Mouse (Mus musculus) ES-Bruce4 (cell line): ENCODE data around the gene Calhm6. TPM values are rescaled to one million over a fixed set of nuclear protein-coding genes. Genes with fewer than 3 reads are reported as not detected.

Source experiments
- H3K27ac ChIP-seq: 2 replicates; pipeline ENCODE4 v1.5.1; 2012; ENCODE audit warnings: low read length, inconsistent platforms; ENCODE audit not compliant: insufficient read depth
- H3K27me3 ChIP-seq: 2 replicates; pipeline ENCODE4 v1.6.1; 2012; ENCODE audit warnings: mild to moderate bottlenecking, low read length, inconsistent platforms; ENCODE audit not compliant: control insufficient read depth, poor library complexity, insufficient read depth, severe bottlenecking
- H3K36me3 ChIP-seq: 2 replicates; pipeline ENCODE4 v1.6.1; 2012; ENCODE audit warnings: inconsistent platforms, mild to moderate bottlenecking, low read length, moderate library complexity; ENCODE audit not compliant: control insufficient read depth, poor library complexity, insufficient read depth, severe bottlenecking
- H3K4me1 ChIP-seq: one replicate; pipeline ENCODE4 v1.8.1; 2011; ENCODE audit warnings: low read length; ENCODE audit not compliant: control insufficient read depth, insufficient read depth
- H3K4me3 ChIP-seq: 2 replicates; pipeline ENCODE4 v1.5.1; 2011; ENCODE audit warnings: low read depth, mild to moderate bottlenecking, low read length
- H3K9ac ChIP-seq: 2 replicates; pipeline ENCODE4 v1.6.1; 2012; ENCODE audit warnings: low read depth, mild to moderate bottlenecking, inconsistent platforms; ENCODE audit not compliant: poor library complexity, severe bottlenecking
- H3K9me3 ChIP-seq: replicated peaks from 2 replicates; pipeline ENCODE4 v1.6.1; 2012; ENCODE audit warnings: mild to moderate bottlenecking, low read length, inconsistent platforms; ENCODE audit not compliant: control insufficient read depth, poor library complexity, insufficient read depth, severe bottlenecking
- CTCF ChIP-seq: IDR thresholded peaks from one replicate; pipeline ENCODE4 v1.8.1; 2011; ENCODE audit warnings: low read depth, low read length
- EP300 ChIP-seq: IDR thresholded peaks from 2 replicates; pipeline ENCODE4 v1.6.1; 2011; ENCODE audit warnings: low read depth, low read length; ENCODE audit not compliant: insufficient read depth
- POLR2A ChIP-seq: IDR thresholded peaks from one replicate; pipeline ENCODE4 v1.8.1; 2011; ENCODE audit warnings: low read length; ENCODE audit not compliant: insufficient read depth
- polyA plus RNA-seq: library from polyadenylated mRNA; stranded (reverse); fragments of >200 nt; gene quantifications from 2 replicates; pipeline ENCODE4 v1.2.4, GENCODE M21; 2011; ENCODE audit warnings: low read depth; ENCODE audit not compliant: missing spikeins, insufficient read depth, insufficient read length

The Calhm6 gene
- polyA plus RNA-seq, 1 experiment, result not detected

GRCm38 (mm10) chr10:34139768-34140167 is 12.0 kb upstream of the Calhm6 start:
- Histone ChIP-seq H3K36me3 (no peaks in the 10 kb centered on the region), H3K9ac (no peak overlapping the region), H3K4me1 (no peaks in the 10 kb centered on the region), H3K9me3 (no peaks in the 10 kb centered on the region), H3K27me3 (no peaks in the 10 kb centered on the region), H3K27ac (no peak overlapping the region), H3K4me3 (no peak overlapping the region)
- TF ChIP-seq POLR2A, result no peak
- no peak for TF ChIP-seq EP300
- no peak for TF ChIP-seq CTCF

GRCm38 (mm10) chr10:34138027-34138426 is 10.2 kb upstream of the Calhm6 start:
- TF ChIP-seq CTCF, result no peak
- no peak for TF ChIP-seq EP300
- TF ChIP-seq POLR2A, result no peak
- no peak overlapping the region for H3K4me3 ChIP-seq
- H3K27me3 ChIP-seq, result no peaks in the 10 kb centered on the region
- H3K9me3 ChIP-seq, result no peaks in the 10 kb centered on the region
- no peaks in the 10 kb centered on the region for H3K36me3 ChIP-seq
- H3K9ac ChIP-seq, result no peak overlapping the region
- no peaks in the 10 kb centered on the region for H3K4me1 ChIP-seq
- no peak overlapping the region for H3K27ac ChIP-seq

GRCm38 (mm10) chr10:34136432-34136831 is 8.6 kb upstream of the Calhm6 start:
- Histone ChIP-seq H3K9me3 (no peaks in the 10 kb centered on the region), H3K4me3 (no peak overlapping the region), H3K36me3 (no peaks in the 10 kb centered on the region), H3K4me1 (no peaks in the 10 kb centered on the region), H3K9ac (no peak overlapping the region), H3K27me3 (no peaks in the 10 kb centered on the region), H3K27ac (no peak overlapping the region)
- TF ChIP-seq EP300 (no peak), POLR2A (no peak), CTCF (no peak)

- peaks cover 3% of the 10 kb centered on the region for H3K27me3 ChIP-seq
- no peak overlapping the region for H3K27ac ChIP-seq
- H3K4me3 ChIP-seq, result no peak overlapping the region
- no peaks in the 10 kb centered on the region for H3K4me1 ChIP-seq
- H3K9me3 ChIP-seq, result no peaks in the 10 kb centered on the region
- TF ChIP-seq EP300 (no peak), POLR2A (no peak), CTCF (no peak)
- no peaks in the 10 kb centered on the region for H3K36me3 ChIP-seq
- H3K9ac ChIP-seq, result no peak overlapping the region
Measured at GRCm38 (mm10) chr10:34131356-34131755, 3.6 kb upstream of the Calhm6 start.

GRCm38 (mm10) chr10:34128391-34128790 is 607 bp upstream of the Calhm6 start:
- TF ChIP-seq EP300 (no peak), CTCF (no peak), POLR2A (no peak)
- Histone ChIP-seq H3K9ac (no peak overlapping the region), H3K27me3 (peaks cover 5% of the 10 kb centered on the region), H3K4me1 (no peaks in the 10 kb centered on the region), H3K4me3 (no peak overlapping the region), H3K36me3 (no peaks in the 10 kb centered on the region), H3K9me3 (no peaks in the 10 kb centered on the region), H3K27ac (no peak overlapping the region)

GRCm38 (mm10) chr10:34118421-34118820 is 9.4 kb downstream of the Calhm6 start:
- Histone ChIP-seq H3K27me3 (no peaks in the 10 kb centered on the region), H3K9ac (no peak overlapping the region)
- TF ChIP-seq CTCF (no peak), POLR2A (no peak), EP300 (no peak)

More at GRCm38 (mm10) chr10:34118421-34118820, 9.4 kb downstream of the Calhm6 start:
- Histone ChIP-seq H3K27ac (no peak overlapping the region), H3K9me3 (no peaks in the 10 kb centered on the region), H3K4me3 (no peak overlapping the region), H3K36me3 (no peaks in the 10 kb centered on the region), H3K4me1 (no peaks in the 10 kb centered on the region)
